Mouse (Mus musculus): ENCODE measurements around the gene Arl11.

Gene Arl11

GRCm38 (mm10) chr14:61327618-61328450, 18.3 kb downstream of the Arl11 start:
- DNase-seq (ENCODE audit: low spot score in 2 of 2) = peak in 1 of 2 experiments; percentile 68

- peak in 1 of 2 experiments; percentile 65 for DNase-seq (ENCODE audit: low spot score in 2 of 2)
These were observed 21.0 kb downstream of the Arl11 start for GRCm38 (mm10) chr14:61330591-61330990.

GRCm38 (mm10) chr14:61330996-61331561, 21.5 kb downstream of the Arl11 start:
- DNase-seq (ENCODE audit: low spot score in 2 of 2) = peak; percentile 64 to 87

GRCm38 (mm10) chr14:61339381-61339780, 29.8 kb downstream of the Arl11 start:
- DNase-seq (ENCODE audit: low spot score in 2 of 2) = no peak

- no peak for DNase-seq (ENCODE audit: low spot score in 2 of 2)
These were observed 35.0 kb downstream of the Arl11 start for GRCm38 (mm10) chr14:61344590-61344989.

- peak in 1 of 2 experiments; percentile 38 for DNase-seq (ENCODE audit: low spot score in 2 of 2)
These were observed 37.5 kb downstream of the Arl11 start for GRCm38 (mm10) chr14:61346827-61347698.

GRCm38 (mm10) chr14:61349876-61350275, 40.3 kb downstream of the Arl11 start:
- DNase-seq (ENCODE audit: low spot score in 2 of 2) = no peak

- DNase-seq (ENCODE audit: low spot score in 2 of 2) = no peak
These were observed 41.3 kb downstream of the Arl11 start for GRCm38 (mm10) chr14:61350808-61351207.

- DNase-seq (ENCODE audit: low spot score in 2 of 2) = no peak
These were observed 45.0 kb downstream of the Arl11 start for GRCm38 (mm10) chr14:61354251-61355235.

- peak; percentile 54 to 81 for DNase-seq (ENCODE audit: low spot score in 2 of 2)
These were observed 50.8 kb downstream of the Arl11 start, which contains the start of gene Ebpl for GRCm38 (mm10) chr14:61360131-61360980. TSS of gene Ebpl (minus strand) at chr14:61360439.

- DNase-seq (ENCODE audit: low spot score in 2 of 2) = no peak
These were observed 51.5 kb downstream of the Arl11 start for GRCm38 (mm10) chr14:61360981-61361511.

Data from cerebellum, postnatal 4 days (tissue).